Mouse (Mus musculus): ENCODE data around the gene Krt82. TPM values are rescaled to one million over a fixed set of nuclear protein-coding genes. Genes with fewer than 3 reads are reported as not detected.

Gene Krt82
- polyA plus RNA-seq, 1 experiment from 2014 or later: not detected

DNA sequence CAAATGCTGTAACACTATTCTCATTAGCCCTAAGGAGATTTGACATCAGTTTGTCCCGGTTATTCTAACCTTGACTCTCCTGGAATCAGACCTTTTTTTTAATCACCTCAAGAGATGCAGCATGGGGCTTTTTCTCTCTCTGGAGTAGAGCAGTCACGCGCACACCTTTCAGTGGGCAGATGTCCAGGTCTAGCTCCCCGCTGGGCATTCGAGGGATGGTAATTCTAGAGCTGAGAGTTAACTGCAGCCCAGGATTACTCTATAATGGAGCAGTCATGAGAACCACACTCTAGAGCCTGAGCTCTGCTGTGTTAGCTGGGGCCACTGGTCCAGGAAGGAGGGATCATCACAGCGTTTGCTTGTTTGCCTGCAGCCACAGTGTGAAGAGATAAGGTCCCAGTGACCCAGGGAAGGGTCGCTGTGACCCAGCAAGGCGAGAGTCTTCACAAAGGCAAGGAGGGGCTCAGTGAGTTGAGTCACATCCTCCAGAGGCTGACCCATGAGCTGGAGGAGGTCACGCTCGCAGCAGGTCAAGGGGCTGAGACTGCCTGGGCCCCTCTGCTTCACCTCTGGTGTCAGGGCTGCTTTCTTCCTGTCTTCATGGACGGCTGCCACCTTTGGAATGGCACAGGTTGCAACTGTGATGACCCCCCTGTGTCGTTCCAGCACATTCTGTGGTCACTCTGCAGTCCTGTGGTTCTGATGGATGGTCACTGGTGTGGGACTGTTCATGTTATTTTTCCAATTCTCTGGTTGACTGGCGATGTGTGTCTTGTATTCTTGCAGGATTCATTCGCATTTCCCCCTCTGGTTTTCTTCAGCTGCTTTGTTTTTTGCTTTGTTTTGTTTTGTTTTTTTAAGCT is 43.3 kb downstream of the Krt82 start:
- Histone ChIP-seq H3K36me3 (replicated peaks) (no peaks in the 10 kb centered on the region), H3K4me1 (no peaks in the 10 kb centered on the region), H3K4me3 (replicated peaks) (no peak overlapping the region), H3K9me3 (no peaks in the 10 kb centered on the region), H3K27ac (no peak overlapping the region), H3K9ac (no peak overlapping the region), H3K27me3 (no peaks in the 10 kb centered on the region), H3K4me2 (no peak overlapping the region)
- WGBS: 73% methylated on average over 14 of the region's 14 CpGs
- ATAC-seq (ENCODE audit: low FRiP score): no peak

DNA sequence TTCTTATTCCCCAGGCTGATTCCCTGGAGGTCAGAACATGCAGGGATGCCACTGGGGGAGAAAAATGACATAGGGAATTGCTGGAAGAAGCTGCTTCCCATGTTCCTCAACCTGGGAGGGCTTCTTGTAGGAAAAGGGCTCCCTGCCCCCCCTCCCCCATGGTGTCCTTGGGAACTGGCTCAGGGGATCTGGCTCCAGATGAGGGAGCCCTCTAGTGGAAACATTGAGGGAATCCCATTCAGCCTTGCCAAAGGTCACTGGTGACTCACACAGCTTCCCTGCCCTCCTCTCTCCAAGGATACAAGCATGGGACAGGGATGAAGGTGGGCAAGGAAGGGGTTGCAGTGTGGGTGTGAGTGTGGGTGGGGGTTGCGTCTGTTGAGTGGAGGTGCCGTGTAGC is 53.3 kb downstream of the Krt82 start:
- H3K4me1 ChIP-seq: no peaks in the 10 kb centered on the region
- no peak for ATAC-seq (ENCODE audit: low FRiP score)
- H3K4me2 ChIP-seq: no peak overlapping the region
- H3K27ac ChIP-seq: no peak overlapping the region
- H3K4me3 ChIP-seq (replicated peaks): no peak overlapping the region
- H3K9me3 ChIP-seq: no peaks in the 10 kb centered on the region
- WGBS: 50% methylated on average over 2 of the region's 2 CpGs
- no peak overlapping the region for H3K9ac ChIP-seq
- H3K36me3 ChIP-seq (replicated peaks): no peaks in the 10 kb centered on the region
- no peaks in the 10 kb centered on the region for H3K27me3 ChIP-seq

DNA sequence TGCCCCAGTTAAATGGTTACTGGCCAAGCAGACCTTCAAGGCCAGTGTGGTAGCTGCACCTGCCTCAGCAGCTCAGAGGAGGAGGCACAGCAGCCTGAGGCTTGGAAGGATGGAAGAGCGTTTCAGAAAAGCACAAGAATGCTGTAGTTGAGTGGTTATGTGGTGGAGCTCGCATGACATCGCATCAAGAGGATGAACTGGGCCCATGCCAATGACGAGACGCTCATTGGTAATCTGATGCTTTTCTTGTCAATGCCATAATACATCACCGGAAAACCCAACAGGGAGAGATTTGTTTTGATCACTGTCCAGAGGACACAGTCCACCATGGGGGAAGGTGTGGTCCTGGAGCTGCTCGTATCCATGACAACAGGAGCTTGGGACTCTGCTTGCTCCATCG is 55.2 kb downstream of the Krt82 start:
- Histone ChIP-seq H3K27ac (no peak overlapping the region), H3K9me3 (no peaks in the 10 kb centered on the region), H3K4me3 (replicated peaks) (no peak overlapping the region), H3K36me3 (replicated peaks) (no peaks in the 10 kb centered on the region), H3K4me1 (no peaks in the 10 kb centered on the region), H3K27me3 (no peaks in the 10 kb centered on the region), H3K9ac (no peak overlapping the region), H3K4me2 (no peak overlapping the region)
- ATAC-seq (ENCODE audit: low FRiP score): no peak
- WGBS: 86% methylated on average over 8 of the region's 8 CpGs

DNA sequence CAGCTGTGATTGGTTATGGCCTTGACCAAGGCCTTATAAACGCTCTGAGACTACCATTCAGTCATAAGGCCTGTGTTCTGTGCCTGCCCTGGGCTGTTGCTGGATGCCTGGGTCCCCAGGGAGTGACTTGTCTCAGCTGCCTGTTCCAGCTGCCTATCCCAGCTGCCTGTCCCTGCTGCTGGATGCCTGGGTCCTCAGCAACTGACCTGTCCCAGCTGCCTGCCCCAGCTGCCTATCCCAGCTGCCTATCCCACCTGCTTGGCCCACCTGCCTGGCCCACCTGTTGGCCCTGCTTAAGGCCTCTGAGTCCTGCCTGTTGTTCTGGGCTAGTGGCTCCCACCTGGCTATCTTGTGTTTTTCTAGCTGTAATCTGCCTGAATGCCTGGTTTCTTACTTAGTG is 56.3 kb downstream of the Krt82 start:
- 40% methylated on average over 1 of the region's 1 CpGs for WGBS
- Histone ChIP-seq H3K27me3 (no peaks in the 10 kb centered on the region), H3K9me3 (no peaks in the 10 kb centered on the region), H3K9ac (no peak overlapping the region), H3K4me3 (replicated peaks) (no peak overlapping the region), H3K4me1 (no peaks in the 10 kb centered on the region), H3K4me2 (no peak overlapping the region), H3K36me3 (replicated peaks) (no peaks in the 10 kb centered on the region), H3K27ac (no peak overlapping the region)
- ATAC-seq (ENCODE audit: low FRiP score): no peak

DNA sequence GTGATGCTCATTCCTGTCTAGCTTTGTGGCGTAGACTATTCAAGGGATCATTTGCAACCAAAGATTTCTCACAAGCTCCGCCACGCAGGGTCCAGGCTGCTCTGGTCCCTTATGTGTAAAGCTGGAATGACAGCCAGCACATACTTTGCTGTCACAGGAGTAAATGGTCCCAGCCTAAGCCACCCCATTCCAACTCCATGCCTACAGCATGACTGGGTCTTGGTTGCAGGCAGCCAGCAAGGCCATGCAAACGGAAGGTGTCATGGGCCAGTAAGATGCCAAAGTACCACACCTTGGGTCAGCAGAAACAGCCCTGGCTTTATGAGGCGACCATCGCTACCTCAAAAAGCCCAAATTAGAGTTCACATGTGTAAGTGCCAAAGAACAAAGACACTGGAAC is 56.8 kb downstream of the Krt82 start:
- Histone ChIP-seq H3K27me3 (no peaks in the 10 kb centered on the region), H3K27ac (no peak overlapping the region), H3K9me3 (no peaks in the 10 kb centered on the region), H3K36me3 (replicated peaks) (no peaks in the 10 kb centered on the region), H3K4me1 (no peaks in the 10 kb centered on the region), H3K4me3 (replicated peaks) (no peak overlapping the region), H3K9ac (no peak overlapping the region), H3K4me2 (no peak overlapping the region)
- no peak for ATAC-seq (ENCODE audit: low FRiP score)
- WGBS: 88% methylated on average over 6 of the region's 6 CpGs

DNA sequence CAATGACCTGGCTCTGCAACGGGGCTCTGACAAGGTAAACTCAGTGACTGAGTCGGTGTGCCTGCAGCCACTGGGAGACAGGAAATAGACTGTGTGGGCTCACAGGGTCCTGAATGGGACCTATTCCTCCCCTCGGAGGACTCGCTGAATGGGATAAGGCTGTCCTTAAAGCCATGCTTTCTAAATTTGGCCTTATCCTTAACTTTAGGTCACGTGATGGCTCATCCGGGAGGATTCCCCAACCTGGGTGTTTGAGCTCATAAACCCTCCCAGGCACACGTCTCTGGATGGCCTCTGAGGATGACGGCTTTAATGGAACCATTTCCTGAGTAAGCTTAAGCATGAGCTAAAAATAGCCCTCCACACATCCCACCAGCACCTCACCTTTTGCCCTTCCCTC is 57.7 kb downstream of the Krt82 start:
- ATAC-seq (ENCODE audit: low FRiP score): no peak
- Histone ChIP-seq H3K4me2 (no peak overlapping the region), H3K4me3 (replicated peaks) (no peak overlapping the region), H3K36me3 (replicated peaks) (no peaks in the 10 kb centered on the region), H3K9ac (no peak overlapping the region), H3K27ac (no peak overlapping the region), H3K27me3 (no peaks in the 10 kb centered on the region), H3K4me1 (no peaks in the 10 kb centered on the region), H3K9me3 (no peaks in the 10 kb centered on the region)
- WGBS: 83% methylated on average over 8 of the region's 8 CpGs

DNA sequence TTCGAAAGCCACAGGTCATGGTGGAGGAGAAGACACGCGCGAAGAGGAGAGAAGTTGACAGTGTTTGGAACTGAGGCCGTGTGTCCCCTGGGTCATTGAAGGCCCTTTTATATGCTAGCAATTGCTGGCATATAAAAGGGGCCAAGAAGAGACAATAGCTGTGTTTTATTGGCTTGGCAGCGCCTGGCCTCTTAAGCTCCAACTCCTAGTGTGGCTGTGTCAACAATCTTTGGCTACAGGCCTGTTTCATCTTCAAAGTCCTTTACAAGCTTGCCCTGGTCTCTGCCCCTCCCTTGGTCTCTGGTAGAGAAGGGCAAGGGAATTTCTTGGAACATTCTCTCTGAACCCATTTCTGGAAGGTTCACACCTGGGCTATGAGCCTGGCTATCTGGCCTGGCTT is 59.0 kb downstream of the Krt82 start, which contains the start of gene Krt83:
Krt83 (minus strand) TSS at position 82 of the 400 bp plus-strand sequence.
- no peak within 1 kb of the TSS for H3K4me2 ChIP-seq
- WGBS: 65% methylated on average over 6 of the region's 6 CpGs

More for the DNA sequence above, 59.0 kb downstream of the Krt82 start, which contains the start of gene Krt83:
- no peak within 1 kb of the TSS for H3K27ac ChIP-seq
- no peak within 1 kb of the TSS for H3K4me3 ChIP-seq (replicated peaks)
- H3K36me3 ChIP-seq (replicated peaks): no peaks in the 10 kb centered on the region
- H3K27me3 ChIP-seq: no peaks in the 10 kb centered on the region
- no peak within 1 kb of the TSS for H3K9ac ChIP-seq
- no peak for ATAC-seq (ENCODE audit: low FRiP score)
- no peaks in the 10 kb centered on the region for H3K9me3 ChIP-seq
- H3K4me1 ChIP-seq: no peaks in the 10 kb centered on the region

Small RNAs within 50 kb of the gene (microRNA-seq; reads per million reads assigned to microRNA genes)
- not detected for gene Gm44393
- not detected for gene Gm44460

Other genes with a start within 250 kb of the Krt82 start
- gene Krt80, start 180.5 kb downstream of the Krt82 start, polyA plus RNA-seq (2016; fragmentation: Nextera tagmentation; extraction: Ambion mirVana): not detected in 2 replicates
- gene Krt7, start 139.6 kb downstream of the Krt82 start, polyA plus RNA-seq (2016; fragmentation: Nextera tagmentation; extraction: Ambion mirVana): 3.9 and 6.4 TPM in 2 replicates
- gene Krt87, start 111.9 kb downstream of the Krt82 start, polyA plus RNA-seq (2016; fragmentation: Nextera tagmentation; extraction: Ambion mirVana): 0.17 and 0.22 TPM in 2 replicates
- gene Krt88, start 102.9 kb downstream of the Krt82 start, polyA plus RNA-seq (2016; fragmentation: Nextera tagmentation; extraction: Ambion mirVana): not detected in 2 replicates
- gene Krt81, start 86.9 kb downstream of the Krt82 start, polyA plus RNA-seq (2016; fragmentation: Nextera tagmentation; extraction: Ambion mirVana): not detected in 2 replicates
- gene Krt86, start 77.2 kb downstream of the Krt82 start, polyA plus RNA-seq (2016; fragmentation: Nextera tagmentation; extraction: Ambion mirVana): not detected in 2 replicates
- not detected in 2 replicates for gene Krt83, start 59.2 kb downstream of the Krt82 start, polyA plus RNA-seq (2016; fragmentation: Nextera tagmentation; extraction: Ambion mirVana)
- gene Gm49425, start 33.4 kb downstream of the Krt82 start, polyA plus RNA-seq (2016; fragmentation: Nextera tagmentation; extraction: Ambion mirVana): not detected in 2 replicates
- gene Krt84, start 17.8 kb downstream of the Krt82 start, polyA plus RNA-seq (2016; fragmentation: Nextera tagmentation; extraction: Ambion mirVana): not detected in 2 replicates
- gene Krt90, start 12.3 kb upstream of the Krt82 start, polyA plus RNA-seq (2016; fragmentation: Nextera tagmentation; extraction: Ambion mirVana): 0.11 and 0.22 TPM in 2 replicates
- gene Krt75, start 23.2 kb upstream of the Krt82 start, polyA plus RNA-seq (2016; fragmentation: Nextera tagmentation; extraction: Ambion mirVana): 0.09 and 0.12 TPM in 2 replicates
- gene Gm5414, start 77.5 kb upstream of the Krt82 start, polyA plus RNA-seq (2016; fragmentation: Nextera tagmentation; extraction: Ambion mirVana): not detected in 2 replicates
- not detected in 2 replicates for gene Gm5478, start 96.7 kb upstream of the Krt82 start, polyA plus RNA-seq (2016; fragmentation: Nextera tagmentation; extraction: Ambion mirVana)
- not detected in 2 replicates for gene Krt6b, start 129.6 kb upstream of the Krt82 start, polyA plus RNA-seq (2016; fragmentation: Nextera tagmentation; extraction: Ambion mirVana)
- not detected in 2 replicates for gene Krt6a, start 143.6 kb upstream of the Krt82 start, polyA plus RNA-seq (2016; fragmentation: Nextera tagmentation; extraction: Ambion mirVana)
- gene Krt5, start 162.2 kb upstream of the Krt82 start, polyA plus RNA-seq (2016; fragmentation: Nextera tagmentation; extraction: Ambion mirVana): 3.7 and 6.3 TPM in 2 replicates
- gene Krt71, start 192.4 kb upstream of the Krt82 start, polyA plus RNA-seq (2016; fragmentation: Nextera tagmentation; extraction: Ambion mirVana): not detected in 2 replicates
- not detected in 2 replicates for gene Krt72, start 235.8 kb upstream of the Krt82 start, polyA plus RNA-seq (2016; fragmentation: Nextera tagmentation; extraction: Ambion mirVana)

Measured in forebrain, embryonic 12.5 days (tissue).